Mouse (Mus musculus) G1E-ER4 (cell line): ENCODE results near the gene Olfr711. TPM values are rescaled to one million over a fixed set of nuclear protein-coding genes. Genes with fewer than 3 reads are reported as not detected.

Source experiments
- GATA1 ChIP-seq: IDR thresholded peaks from one replicate; pipeline ENCODE4 v1.8.0; 2012; ENCODE audit warnings: low read length, inconsistent platforms
- polyA plus RNA-seq: library from polyadenylated mRNA; stranded (reverse); fragments of >175 nt; gene quantifications from 2 replicates; pipeline ENCODE4 v1.2.3, GENCODE M21; 2012

Olfr711 gene
- polyA plus RNA-seq: not detected in 2 replicates

- no peak for TF ChIP-seq GATA1
Observed at GRCm38 (mm10) chr7:106975353-106975752, at the start of gene Olfr711. Gene Olfr711 (minus strand): TSS chr7:106975453.

- no peak for TF ChIP-seq GATA1
Observed at GRCm38 (mm10) chr7:107005972-107006371, 30.7 kb upstream of the Olfr711 start, which contains the start of gene Olfr2. Gene Olfr2 (minus strand): TSS chr7:107006072.

- peak; percentile 63 for TF ChIP-seq GATA1
Observed at GRCm38 (mm10) chr7:107004169-107004568, 28.9 kb upstream of the Olfr711 start.

- no peak for TF ChIP-seq GATA1
Observed at GRCm38 (mm10) chr7:107000798-107001197, 25.5 kb upstream of the Olfr711 start.

GRCm38 (mm10) chr7:106985236-106985635, 10.0 kb upstream of the Olfr711 start:
- no peak for TF ChIP-seq GATA1

- TF ChIP-seq GATA1: no peak
Observed at GRCm38 (mm10) chr7:106963837-106964236, 11.4 kb downstream of the Olfr711 start, which contains the start of gene Olfr6. Gene Olfr6 (minus strand): TSS chr7:106963937.

GRCm38 (mm10) chr7:106948212-106948611, 27.0 kb downstream of the Olfr711 start, which contains the start of gene Olfr710:
Gene Olfr710 (minus strand): TSS chr7:106948312.
- no peak for TF ChIP-seq GATA1

- no peak for TF ChIP-seq GATA1
Observed at GRCm38 (mm10) chr7:106932119-106932518, 43.1 kb downstream of the Olfr711 start, which contains the start of gene Olfr709-ps1. Gene Olfr709-ps1 (minus strand): TSS chr7:106932219.

Other genes starting within 250 kb of the Olfr711 start
- gene Olfr697, start 233.0 kb downstream of the Olfr711 start, polyA plus RNA-seq: not detected in 2 replicates
- gene Olfr698, start 220.1 kb downstream of the Olfr711 start, polyA plus RNA-seq: not detected in 2 replicates
- gene Olfr699, start 182.3 kb downstream of the Olfr711 start, polyA plus RNA-seq: not detected in 2 replicates
- not detected in 2 replicates for gene Olfr700, start 166.6 kb downstream of the Olfr711 start, polyA plus RNA-seq
- gene Olfr701, start 161.3 kb downstream of the Olfr711 start, polyA plus RNA-seq: not detected in 2 replicates
- not detected in 2 replicates for gene Olfr702, start 141.6 kb downstream of the Olfr711 start, polyA plus RNA-seq
- gene Olfr703, start 132.1 kb downstream of the Olfr711 start, polyA plus RNA-seq: not detected in 2 replicates
- not detected in 2 replicates for gene Olfr704, start 112.3 kb downstream of the Olfr711 start, polyA plus RNA-seq
- not detected in 2 replicates for gene Olfr705, start 98.6 kb downstream of the Olfr711 start, polyA plus RNA-seq
- gene Olfr706, start 87.3 kb downstream of the Olfr711 start, polyA plus RNA-seq: not detected in 2 replicates
- gene Olfr707, start 74.2 kb downstream of the Olfr711 start, polyA plus RNA-seq: not detected in 2 replicates
- not detected in 2 replicates for gene Olfr1532-ps1, start 67.5 kb downstream of the Olfr711 start, polyA plus RNA-seq
- not detected in 2 replicates for gene Olfr709-ps1, start 43.2 kb downstream of the Olfr711 start, polyA plus RNA-seq
- gene Olfr710, start 27.1 kb downstream of the Olfr711 start, polyA plus RNA-seq: not detected in 2 replicates
- not detected in 2 replicates for gene Olfr6, start 11.5 kb downstream of the Olfr711 start, polyA plus RNA-seq
- gene Olfr2, start 30.6 kb upstream of the Olfr711 start, polyA plus RNA-seq: not detected in 2 replicates
- gene Olfr713, start 55.7 kb upstream of the Olfr711 start, polyA plus RNA-seq: not detected in 2 replicates
- gene Olfr714, start 95.5 kb upstream of the Olfr711 start, polyA plus RNA-seq: not detected in 2 replicates
- gene Olfr17, start 117.8 kb upstream of the Olfr711 start, polyA plus RNA-seq: not detected in 2 replicates
- not detected in 2 replicates for gene Olfr715b, start 134.9 kb upstream of the Olfr711 start, polyA plus RNA-seq
- gene Olfr715, start 155.6 kb upstream of the Olfr711 start, polyA plus RNA-seq: not detected in 2 replicates
- gene Olfr716, start 162.9 kb upstream of the Olfr711 start, polyA plus RNA-seq: not detected in 2 replicates
- gene Nlrp14, start 191.5 kb upstream of the Olfr711 start, polyA plus RNA-seq: not detected in 2 replicates
- not detected in 2 replicates for gene Rbmxl2, start 234.0 kb upstream of the Olfr711 start, polyA plus RNA-seq